Comparison of ENCODE assay signal across 8 mouse cellular contexts in genomic region chr13:37509352-37509851, GRCm38 (mm10).
DNase-seq lines count a peak whose midpoint lies in the region; ATAC-seq and TF ChIP-seq lines count a peak whose summit lies in the region.

No protein-coding gene starts in this region.

- TF ChIP-seq POLR2A in lung, adult 2 months (IDR thresholded peaks at IDR 0.05; ENCODE audit: borderline replicate concordance, extremely low read depth, low read depth, low read length) = peak; percentile 51; the same call in 1 of the 2 replicates

- ATAC-seq in embryonic facial prominence, embryonic 14.5 days (ENCODE audit: low read depth) = peak; percentile 81
- ATAC-seq in hindbrain, embryonic 13.5 days (ENCODE audit: low FRiP score) = peak; percentile 25; the same call in 1 of the 2 replicates
- peak; percentile 38 for ATAC-seq in stomach, embryonic 16.5 days (ENCODE audit: insufficient read depth, low FRiP score)

- H3K27me3 ChIP-seq in embryonic facial prominence, embryonic 14.5 days (replicated peaks; ENCODE audit: control insufficient read depth, insufficient read depth, low read length) = no peaks in the 10 kb centered on the region
- 0 out of 2 replicates have a peak, but pooled peaks cover 3% of the 10 kb centered on the region for H3K27me3 ChIP-seq in hindbrain, embryonic 13.5 days
- no peaks in the 10 kb centered on the region for H3K27me3 ChIP-seq in stomach, embryonic 16.5 days (ENCODE audit: control insufficient read depth, insufficient read depth, low read length)

- H3K9me3 ChIP-seq in embryonic facial prominence, embryonic 14.5 days (ENCODE audit: control insufficient read depth, low read length) = no peaks in the 10 kb centered on the region
- H3K9me3 ChIP-seq in hindbrain, embryonic 13.5 days = no peaks in the 10 kb centered on the region
- no peaks in the 10 kb centered on the region for H3K9me3 ChIP-seq in stomach, embryonic 16.5 days (replicated peaks; ENCODE audit: control insufficient read depth, low read length)

- DNase-seq in cerebellum, postnatal 10 days = peak; percentile 54 to 58
- no peak for DNase-seq in cerebellum, postnatal 14 days
- DNase-seq in embryonic facial prominence, embryonic 14.5 days (ENCODE audit: low spot score) = peak; percentile 90
- peak; percentile 47 for DNase-seq in lung, adult 2 months
- DNase-seq in left cerebral cortex, postnatal 10 days (ENCODE audit: extremely low spot score in 1 of 2, low spot score in 2 of 2) = no peak
- DNase-seq in cerebellum, adult 11 months = no peak

- H3K36me3 ChIP-seq in embryonic facial prominence, embryonic 14.5 days (ENCODE audit: control insufficient read depth, insufficient read depth, low read length) = no peaks in the 10 kb centered on the region
- H3K36me3 ChIP-seq in hindbrain, embryonic 13.5 days = no peaks in the 10 kb centered on the region
- no peaks in the 10 kb centered on the region for H3K36me3 ChIP-seq in stomach, embryonic 16.5 days (ENCODE audit: control insufficient read depth, insufficient read depth, low read length)

- WGBS in embryonic facial prominence, embryonic 14.5 days = 26% methylated on average over 12 of the region's 12 CpGs
- 26% methylated on average over 12 of the region's 12 CpGs for WGBS in hindbrain, embryonic 13.5 days
- 11% methylated on average over 12 of the region's 12 CpGs for WGBS in lung, adult 2 months
- WGBS in stomach, embryonic 16.5 days = 4% methylated on average over 11 of the region's 12 CpGs

- peak overlapping the region; percentile 7; the same call in 1 of the 2 replicates for H3K4me2 ChIP-seq in embryonic facial prominence, embryonic 14.5 days (ENCODE audit: low read depth, low read length)
- H3K4me2 ChIP-seq in hindbrain, embryonic 13.5 days = no peak overlapping the region
- H3K4me2 ChIP-seq in stomach, embryonic 16.5 days (ENCODE audit: low read depth, low read length) = peak overlapping the region; percentile 38

- no peak for TF ChIP-seq CTCF in lung, adult 2 months (IDR thresholded peaks at IDR 0.05; ENCODE audit: insufficient read depth, low read length)

- H3K4me3 ChIP-seq in embryonic facial prominence, embryonic 14.5 days (ENCODE audit: low read depth, low read length) = no peak overlapping the region
- no peak overlapping the region for H3K4me3 ChIP-seq in hindbrain, embryonic 13.5 days
- no peak overlapping the region for H3K4me3 ChIP-seq in lung, adult 2 months (replicated peaks; ENCODE audit: extremely low read depth, low read depth, low read length)
- no peak overlapping the region for H3K4me3 ChIP-seq in stomach, embryonic 16.5 days (replicated peaks; ENCODE audit: low read length)

- peak overlapping the region; percentile 86 for H3K27ac ChIP-seq in embryonic facial prominence, embryonic 14.5 days (replicated peaks; ENCODE audit: low read depth, low read length)
- H3K27ac ChIP-seq in hindbrain, embryonic 13.5 days = peak overlapping the region; percentile 40
- peak overlapping the region; percentile 93 for H3K27ac ChIP-seq in stomach, embryonic 16.5 days (ENCODE audit: low read length)

- H3K9ac ChIP-seq in embryonic facial prominence, embryonic 14.5 days (ENCODE audit: low read depth, low read length) = no peak overlapping the region
- no peak overlapping the region for H3K9ac ChIP-seq in hindbrain, embryonic 13.5 days
- peak overlapping the region; percentile 19; the same call in 1 of the 2 replicates for H3K9ac ChIP-seq in stomach, embryonic 16.5 days (ENCODE audit: low read length)

- peaks cover 33% of the 10 kb centered on the region for H3K4me1 ChIP-seq in embryonic facial prominence, embryonic 14.5 days (ENCODE audit: control insufficient read depth, insufficient read depth, low read length)
- H3K4me1 ChIP-seq in hindbrain, embryonic 13.5 days (replicated peaks) = peaks cover 42% of the 10 kb centered on the region
- peaks cover 52% of the 10 kb centered on the region for H3K4me1 ChIP-seq in lung, adult 2 months (ENCODE audit: control insufficient read depth, insufficient read depth, low read length)
- peaks cover 46% of the 10 kb centered on the region for H3K4me1 ChIP-seq in stomach, embryonic 16.5 days (ENCODE audit: control insufficient read depth, insufficient read depth, low read length)

- intact Hi-C loops in left cerebral cortex, postnatal 10 days (cut with DNase I) = no loop called here

Comparison
In these comparisons a context has a peak if more than half of its experiments do, and no peak if none do; other contexts are left out.
1. DNase-seq: peak in cerebellum, postnatal 10 days (2 of 2), embryonic facial prominence, embryonic 14.5 days (single experiment) and lung, adult 2 months (single experiment); none in cerebellum, postnatal 14 days (0 of 2), left cerebral cortex, postnatal 10 days (0 of 2) and cerebellum, adult 11 months (single experiment).
2. ATAC-seq: peak in every context shown above with its lines; median percentile 81 in embryonic facial prominence, embryonic 14.5 days; 38 in stomach, embryonic 16.5 days; 25 in hindbrain, embryonic 13.5 days.
3. H3K27ac ChIP-seq: peak in every context shown above with its lines; median percentile 93 in stomach, embryonic 16.5 days; 86 in embryonic facial prominence, embryonic 14.5 days; 40 in hindbrain, embryonic 13.5 days.